Mouse (Mus musculus) kidney, adult 2 months (tissue): ENCODE measurements at regions not wholly inside any gene's neighbourhood (a gene's known extent, or its start where the extent isn't known, plus 50 kb on each side); places are given as distances from the start of the nearest gene placed in this dataset.

Experiments used
- CTCF ChIP-seq: fragments of 200-500 bp; conservative IDR thresholded peaks from 2 replicates; pipeline ENCODE4 v1.5.1; 2011; ENCODE audit warnings: low read depth, mild to moderate bottlenecking, control low read depth, low read length, moderate library complexity, mixed read lengths; ENCODE audit not compliant: insufficient read depth, insufficient read length
- POLR2A ChIP-seq: fragments of 200-500 bp; IDR thresholded peaks from one replicate; pipeline ENCODE4 v1.6.1; 2011; ENCODE audit warnings: low read depth, low read length, control low read depth

- TF ChIP-seq POLR2A (no peak), CTCF (no peak)
Observed at GRCm38 (mm10) chr15:74319407-74319806, 316.7 kb downstream of the Mroh4 start.
